Mouse (Mus musculus) mouse trophoblast stem cell (cell line): ENCODE measurements around the gene Lsamp.
"Not testable (repeated sequence)": the region's sequence is repeated elsewhere in the genome, so short reads cannot be mapped to it uniquely, and the experiment has no call there.

Source experiments
- in situ Hi-C, 2 experiments: fragments of 300-500 bp; cut with MseI, MboI; formaldehyde crosslinking; loops; 2 replicates in 1 of 2; 3 replicates in 1 of 2; pipeline ENCODE4 v1.15.1; 2025

Gene Lsamp

DNA sequence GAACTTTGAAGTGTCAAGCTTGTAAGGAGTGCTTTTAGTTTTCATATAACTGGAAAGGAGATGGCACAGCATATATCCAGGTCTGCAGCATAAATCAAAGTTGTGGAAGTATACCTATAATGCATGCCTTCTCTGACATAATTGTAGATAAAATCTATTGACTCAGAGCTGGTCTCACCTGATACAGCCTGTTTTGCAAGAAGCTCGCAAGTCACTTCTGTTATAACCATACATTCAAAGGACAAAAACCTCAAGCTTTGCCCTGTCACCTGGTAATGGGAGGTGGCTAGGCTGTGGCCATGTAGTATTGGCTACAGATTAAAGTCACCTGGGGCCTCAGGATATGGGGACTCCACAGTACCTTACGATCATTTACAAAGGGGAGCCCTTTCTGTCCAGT lies 507.4 kb downstream of the Lsamp start:
- in situ Hi-C loops: no loop called here

DNA sequence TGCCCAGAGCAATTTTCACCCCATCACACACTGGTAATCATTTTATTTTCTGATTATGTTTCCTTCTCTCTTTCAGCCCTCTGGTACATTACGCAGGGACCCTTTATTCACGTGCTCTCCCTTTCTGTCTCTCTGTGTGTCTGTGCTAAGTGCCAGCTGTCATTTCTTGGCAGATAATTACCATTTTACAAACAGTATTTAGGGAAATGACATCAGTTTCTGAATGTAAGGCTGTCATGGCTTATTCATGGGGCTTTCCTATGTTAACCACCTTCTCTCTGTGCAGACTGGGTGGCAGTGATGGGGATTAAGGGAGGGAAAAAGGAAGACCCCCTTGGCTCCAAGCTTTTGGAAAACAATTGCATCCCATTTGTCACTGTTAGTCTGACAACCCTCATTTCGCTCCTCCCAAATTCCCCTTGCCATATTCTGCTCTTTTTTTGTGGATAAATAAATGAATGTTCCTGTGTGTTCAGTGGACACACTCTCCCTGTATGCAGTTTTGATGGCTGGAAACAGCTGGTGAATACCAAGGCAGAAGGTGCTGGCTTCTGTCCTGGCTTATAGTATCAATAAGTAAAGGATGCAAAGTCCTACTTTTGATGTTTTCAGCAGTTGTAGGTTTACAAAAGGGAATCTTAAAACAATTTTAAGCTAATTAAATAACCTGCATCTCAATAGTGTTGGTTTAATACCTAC lies 520.2 kb downstream of the Lsamp start:
- in situ Hi-C loops: no loop called here

DNA sequence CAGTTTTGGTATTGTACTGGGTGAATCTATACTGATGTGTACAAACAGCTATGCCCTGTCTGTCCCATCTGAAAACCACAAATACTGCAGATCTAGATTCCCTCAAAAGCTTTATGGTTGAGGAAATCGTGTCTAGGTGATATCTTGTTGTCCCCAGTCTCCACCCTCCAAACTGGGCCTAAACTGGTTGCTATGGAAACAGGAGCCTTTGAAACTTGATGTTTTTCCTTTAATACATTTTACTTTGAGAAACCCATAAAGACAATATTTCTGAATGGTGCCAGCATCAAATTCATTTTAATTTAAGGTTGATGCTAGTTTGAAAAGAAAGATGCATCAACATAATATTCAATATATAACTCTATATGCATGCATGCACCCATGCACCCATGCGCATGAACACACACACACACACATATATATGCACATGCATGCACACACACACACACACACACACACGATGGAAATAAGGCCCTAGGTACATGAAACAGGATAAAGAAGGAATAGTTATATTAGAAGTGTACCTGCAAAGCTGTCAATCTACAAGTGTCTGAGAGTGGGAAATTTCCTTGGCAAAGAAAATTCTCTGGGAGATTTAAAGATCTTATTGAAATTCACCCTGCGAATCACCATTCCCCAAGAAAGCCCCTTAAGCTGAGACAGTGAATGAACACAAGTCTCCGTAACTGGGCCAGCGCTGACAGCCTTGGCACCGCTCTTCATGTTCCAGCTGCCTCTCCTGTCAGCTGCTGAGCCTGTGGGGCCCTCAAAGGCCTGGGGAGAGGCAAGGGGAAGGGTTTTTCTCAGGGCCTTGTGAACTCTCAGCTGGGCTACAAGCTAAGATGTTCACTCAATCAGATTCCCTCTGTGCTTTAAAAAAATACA lies 525.2 kb downstream of the Lsamp start:
- in situ Hi-C loops: no loop called here

DNA sequence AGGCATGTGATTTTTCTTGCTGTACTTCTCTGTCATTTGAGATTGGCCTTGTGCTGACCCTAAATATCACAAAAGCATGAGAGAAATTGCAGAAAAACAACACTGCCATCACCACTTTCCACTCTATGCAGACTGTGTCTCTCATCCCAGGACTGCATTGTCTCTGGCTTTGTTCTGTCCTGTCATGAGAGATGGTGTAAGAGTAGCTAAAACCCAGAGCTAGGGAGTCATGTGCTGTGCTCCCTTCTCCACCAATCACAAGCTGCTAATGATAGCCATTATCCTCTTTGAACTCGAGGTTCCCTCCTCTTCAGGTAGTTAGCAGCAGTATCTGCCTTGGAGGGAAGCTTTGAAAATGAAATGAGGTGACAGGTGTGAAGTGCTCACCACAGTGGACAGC lies 552.6 kb downstream of the Lsamp start:
- in situ Hi-C loops: no loop called here

DNA sequence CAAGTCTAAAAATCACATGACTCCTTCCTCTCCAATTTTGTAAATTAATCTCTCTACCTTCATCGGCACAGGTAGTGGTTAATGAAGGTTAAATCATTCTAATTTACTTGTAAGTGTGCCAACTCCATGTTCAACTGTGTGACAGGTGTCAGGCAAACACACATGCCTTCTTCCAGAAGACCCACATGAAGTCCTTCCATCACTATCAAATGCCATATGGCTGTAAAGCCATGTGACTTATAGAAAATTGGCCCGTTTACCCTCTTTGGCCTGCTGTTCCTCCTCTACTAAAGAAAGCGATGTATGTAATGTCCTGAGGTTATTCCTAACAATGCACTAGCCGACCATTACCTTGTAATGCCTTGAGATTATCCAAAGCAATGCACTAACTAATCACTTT lies 565.5 kb downstream of the Lsamp start:
- in situ Hi-C loops: no loop called here

DNA sequence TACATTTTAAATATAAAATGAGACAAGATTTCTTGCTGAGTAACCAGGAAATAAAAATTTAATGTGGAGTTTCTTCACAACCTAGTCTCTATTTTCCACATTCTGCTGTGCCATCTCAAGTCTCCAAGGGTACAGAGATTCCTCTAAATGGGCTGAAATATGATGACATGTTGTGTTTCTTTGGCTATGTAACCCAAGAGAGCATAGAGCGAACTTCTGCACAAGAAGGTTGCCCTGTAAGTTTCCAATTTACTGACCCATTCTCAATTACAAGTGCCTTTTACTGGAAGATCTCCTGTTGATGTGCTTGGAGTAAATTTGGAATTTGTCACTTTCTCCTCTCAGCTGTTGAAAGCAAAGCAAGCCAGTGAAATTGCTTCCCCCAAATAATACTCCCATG lies 571.4 kb downstream of the Lsamp start:
- in situ Hi-C loops: no loop called here

DNA sequence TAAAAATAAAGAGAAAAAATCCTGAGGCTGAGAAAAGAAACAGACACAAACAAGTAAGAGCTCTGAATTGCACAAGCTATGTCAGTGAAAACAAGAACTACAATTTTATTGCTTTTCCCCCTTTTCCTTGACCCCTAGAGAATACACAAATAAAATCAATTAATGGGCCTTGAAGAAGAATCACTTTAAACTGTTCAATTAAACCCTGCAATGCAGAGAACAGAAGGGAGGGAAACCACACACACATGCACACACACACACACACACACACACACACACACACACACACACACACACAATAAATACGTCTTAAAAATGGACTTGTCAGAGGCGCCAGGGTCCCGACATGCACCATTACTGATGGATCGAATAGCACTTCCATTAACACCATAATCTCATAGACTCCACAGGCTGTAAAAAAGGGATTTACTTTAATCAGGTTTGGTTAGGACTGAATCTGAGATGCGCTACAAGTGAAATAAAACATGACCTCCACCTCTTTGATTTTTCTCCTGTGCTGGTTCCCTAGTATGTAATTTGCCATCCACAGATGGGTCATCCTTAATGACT lies 573.6 kb downstream of the Lsamp start:
- in situ Hi-C loops: no loop called here

DNA sequence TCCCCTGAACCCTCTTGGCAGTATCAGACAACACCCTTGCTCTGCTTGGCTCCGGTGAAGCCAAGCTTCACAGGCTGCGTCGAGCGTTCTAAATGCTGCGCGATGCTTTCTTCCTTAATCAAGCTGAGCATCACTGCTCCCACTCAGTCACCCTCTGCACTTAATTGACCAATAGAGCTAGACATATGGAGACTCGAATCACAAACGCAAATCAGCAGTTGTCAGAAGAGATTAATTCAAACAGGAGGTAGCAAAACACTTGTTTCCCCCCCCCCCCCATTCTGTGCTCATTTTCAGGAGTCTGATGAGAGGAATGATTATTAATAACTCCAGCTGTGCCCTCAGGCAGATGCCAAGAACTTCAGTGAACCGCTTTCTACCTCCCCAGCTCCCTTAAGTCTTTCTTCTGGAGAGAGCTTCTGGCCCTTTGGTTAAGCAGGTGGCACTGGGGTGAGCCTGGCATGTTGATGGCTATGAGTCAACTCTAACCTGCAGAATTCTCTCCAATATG lies 583.3 kb downstream of the Lsamp start:
- in situ Hi-C loops: no loop called here

DNA sequence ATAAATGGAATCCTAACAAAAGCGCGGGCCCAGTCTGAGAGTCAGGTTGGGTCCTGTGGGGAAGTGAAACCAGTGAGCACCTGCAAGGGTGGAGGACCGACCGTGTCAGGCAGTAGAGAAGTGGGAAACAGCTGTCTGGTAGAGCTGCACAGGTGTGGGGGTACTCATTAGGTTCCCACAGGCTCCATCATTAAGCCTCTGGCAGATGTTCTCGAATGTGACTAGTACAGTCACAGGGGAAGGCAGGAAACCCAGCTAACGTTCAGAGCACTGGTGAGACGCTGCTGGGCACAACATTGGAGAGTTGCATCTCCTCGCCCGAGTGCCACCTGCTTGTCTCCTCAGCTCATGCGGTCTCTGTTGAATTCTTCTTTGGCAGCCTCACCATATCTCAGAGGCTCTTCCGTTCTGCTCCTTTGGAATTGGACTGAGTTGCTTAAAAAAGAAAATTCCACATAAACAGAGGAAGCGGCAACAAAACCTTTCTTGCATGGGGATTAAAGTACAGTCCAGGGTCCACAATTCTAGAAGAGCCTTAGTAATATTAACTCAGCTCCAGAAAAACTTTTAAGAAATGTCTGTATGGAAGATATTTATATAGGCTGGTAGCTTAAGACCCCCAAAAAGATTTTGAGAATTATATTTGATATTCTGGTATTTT lies 588.1 kb downstream of the Lsamp start:
- in situ Hi-C loops: no loop called here

DNA sequence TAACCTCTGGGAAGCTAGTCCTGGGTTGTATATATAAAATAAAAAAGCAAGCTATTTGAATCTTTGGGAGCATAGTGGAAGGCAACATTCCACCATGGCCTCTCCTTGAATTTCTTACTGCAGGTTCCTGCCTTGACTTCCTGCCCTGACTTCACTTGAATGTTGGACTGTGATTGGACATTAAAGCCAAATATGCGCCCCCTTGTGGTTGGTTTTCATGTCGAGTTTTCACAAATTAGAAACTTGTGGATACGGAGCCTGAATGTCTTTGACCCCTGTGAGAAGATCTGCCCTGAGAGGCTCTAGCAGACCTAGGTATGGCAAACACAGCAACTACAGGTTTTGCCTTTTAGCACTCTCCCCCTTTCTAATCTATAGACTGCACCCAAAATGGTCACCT lies 597.9 kb downstream of the Lsamp start:
- in situ Hi-C loops: no loop called here

DNA sequence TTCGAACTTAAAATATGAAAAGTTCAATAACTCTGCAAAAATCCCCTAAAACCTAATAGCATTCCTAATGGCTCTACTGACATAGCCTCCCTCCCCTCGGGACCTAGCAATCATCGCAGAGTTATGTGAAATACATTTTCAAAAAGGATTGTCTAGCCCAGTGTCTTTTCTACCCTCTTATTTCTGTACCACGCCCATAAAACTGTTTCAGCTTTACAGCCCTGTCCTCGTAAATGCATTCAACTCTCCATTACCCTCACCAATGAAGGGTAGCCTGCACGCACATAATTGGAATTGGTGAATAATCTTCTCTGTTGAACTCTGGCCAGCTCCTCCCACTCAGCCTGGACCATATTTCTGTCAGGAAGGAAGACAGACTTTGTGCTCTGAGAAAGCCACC lies 609.0 kb downstream of the Lsamp start:
- in situ Hi-C loops: no loop called here

DNA sequence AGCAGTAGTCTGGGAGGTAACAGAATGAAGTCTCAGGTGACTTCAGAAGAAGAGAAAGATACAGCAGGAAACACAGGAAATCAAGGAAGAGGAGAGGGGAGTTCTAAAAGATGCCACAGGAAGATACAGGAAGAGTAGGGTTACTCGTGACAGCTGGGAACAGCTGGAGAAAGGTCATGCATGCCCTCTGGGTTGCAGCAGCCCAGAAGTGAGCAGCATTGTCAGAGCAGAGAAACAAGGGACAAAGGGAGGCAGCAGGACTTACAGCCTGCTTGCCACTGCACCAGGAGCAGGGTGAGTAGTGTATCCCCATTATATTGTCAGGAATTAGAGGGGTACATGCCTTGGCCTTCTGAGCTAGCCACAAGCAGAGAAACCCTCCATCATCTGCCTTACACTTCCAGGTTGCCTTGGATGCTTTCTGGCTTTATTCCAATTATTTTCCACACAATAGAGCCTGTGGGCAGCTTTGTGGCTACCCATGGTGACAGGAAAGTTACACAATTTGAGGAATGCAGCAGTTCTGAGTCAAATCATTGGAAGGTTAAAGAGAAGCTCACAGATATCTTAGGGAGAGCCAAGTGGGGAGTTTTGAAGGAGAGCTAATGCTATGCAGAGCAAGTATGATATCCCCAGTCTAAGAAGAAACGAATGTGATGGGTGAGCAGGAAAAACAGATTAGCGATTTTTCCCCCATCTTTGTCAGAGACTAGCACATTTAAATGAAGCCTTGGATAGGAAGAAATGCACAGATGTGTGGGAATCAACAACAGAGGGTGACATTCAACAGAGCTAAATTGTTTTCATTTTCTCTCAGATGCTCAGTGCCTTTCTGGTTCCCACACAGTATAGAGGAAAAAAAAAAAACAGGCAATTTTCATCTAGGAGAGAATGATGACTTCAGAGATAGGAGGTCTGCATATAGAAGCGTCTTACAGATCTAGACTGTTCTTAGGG lies 617.5 kb downstream of the Lsamp start:
- in situ Hi-C loops: no loop called here

DNA sequence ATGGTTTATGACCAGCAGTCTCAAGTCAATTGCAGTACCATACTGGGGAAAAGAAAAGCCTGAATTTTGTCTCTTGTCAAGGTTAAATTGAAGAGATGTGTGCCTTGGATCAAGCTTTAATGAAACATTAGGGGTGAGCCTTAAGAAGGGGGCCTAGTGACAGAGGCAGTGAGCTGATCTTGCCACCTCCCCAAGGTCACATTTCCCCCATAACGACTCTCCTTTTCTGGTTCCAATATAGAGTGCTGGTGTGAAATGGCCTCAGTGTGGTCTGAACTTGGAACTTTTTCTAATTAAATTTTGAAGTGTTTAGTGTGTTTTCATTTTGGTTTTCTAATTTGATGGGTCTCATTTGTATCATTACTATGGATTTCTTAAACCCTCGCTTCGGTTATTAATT lies 623.3 kb downstream of the Lsamp start:
- in situ Hi-C loops: no loop called here

DNA sequence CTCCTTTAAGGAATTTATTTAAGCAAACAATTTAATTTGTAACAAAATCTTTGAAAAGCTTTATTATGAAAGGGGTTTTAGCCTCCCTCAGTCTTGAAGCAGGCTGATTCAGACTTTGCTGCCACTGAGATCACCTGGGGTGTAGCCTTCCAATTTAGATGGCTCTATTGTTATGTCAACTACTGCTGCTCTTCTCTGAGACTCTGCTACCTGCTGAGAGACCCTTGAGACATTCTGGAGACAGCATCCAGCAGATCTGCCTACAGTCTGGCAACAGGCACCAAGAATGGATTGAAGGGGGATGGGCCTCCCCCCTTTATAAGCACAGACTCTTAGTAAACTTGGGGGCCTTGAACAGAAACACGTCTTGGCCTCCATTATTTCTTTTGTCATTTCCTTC lies 632.5 kb downstream of the Lsamp start:
- in situ Hi-C loops: not testable (repeated sequence)

DNA sequence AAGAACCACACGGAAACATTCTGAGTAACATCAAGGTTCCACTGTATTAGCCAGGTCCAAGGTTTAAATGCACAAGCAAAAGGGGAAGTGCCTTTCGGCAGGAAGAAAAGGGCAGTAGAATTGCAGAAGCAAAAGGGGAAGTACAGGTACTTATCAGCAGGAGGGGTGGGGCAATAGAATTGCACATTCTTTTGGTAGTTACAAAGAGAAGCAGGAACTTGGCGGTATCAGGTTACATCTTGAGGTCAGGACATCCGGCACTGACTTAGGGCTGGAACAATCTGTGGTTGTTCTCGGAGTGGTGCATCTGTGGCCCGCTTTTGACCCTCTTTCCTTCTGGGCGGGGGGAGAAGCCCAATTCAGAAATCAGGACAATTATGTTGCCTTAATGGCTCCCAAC lies 636.9 kb downstream of the Lsamp start:
- in situ Hi-C loops: not testable (repeated sequence)

DNA sequence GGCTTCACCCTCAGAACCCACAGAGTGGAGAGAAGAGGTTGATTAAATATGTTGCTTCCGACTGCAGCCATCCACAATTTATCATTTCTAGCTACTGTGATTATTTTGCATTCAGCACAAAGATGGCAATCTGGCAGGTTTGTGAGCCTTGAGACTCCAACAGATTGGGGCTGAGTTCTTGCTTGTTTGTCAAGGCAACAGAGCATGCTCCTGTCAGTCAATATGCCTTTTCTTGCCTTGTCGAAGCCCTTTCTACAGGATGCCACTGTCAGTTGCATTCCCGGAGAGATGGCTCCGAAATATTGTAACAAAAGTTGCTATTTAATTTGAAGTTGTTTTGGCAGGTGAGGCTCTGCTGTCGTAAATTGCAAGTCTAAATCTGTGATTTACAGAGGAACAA lies 643.0 kb downstream of the Lsamp start:
- in situ Hi-C loops: no loop called here

DNA sequence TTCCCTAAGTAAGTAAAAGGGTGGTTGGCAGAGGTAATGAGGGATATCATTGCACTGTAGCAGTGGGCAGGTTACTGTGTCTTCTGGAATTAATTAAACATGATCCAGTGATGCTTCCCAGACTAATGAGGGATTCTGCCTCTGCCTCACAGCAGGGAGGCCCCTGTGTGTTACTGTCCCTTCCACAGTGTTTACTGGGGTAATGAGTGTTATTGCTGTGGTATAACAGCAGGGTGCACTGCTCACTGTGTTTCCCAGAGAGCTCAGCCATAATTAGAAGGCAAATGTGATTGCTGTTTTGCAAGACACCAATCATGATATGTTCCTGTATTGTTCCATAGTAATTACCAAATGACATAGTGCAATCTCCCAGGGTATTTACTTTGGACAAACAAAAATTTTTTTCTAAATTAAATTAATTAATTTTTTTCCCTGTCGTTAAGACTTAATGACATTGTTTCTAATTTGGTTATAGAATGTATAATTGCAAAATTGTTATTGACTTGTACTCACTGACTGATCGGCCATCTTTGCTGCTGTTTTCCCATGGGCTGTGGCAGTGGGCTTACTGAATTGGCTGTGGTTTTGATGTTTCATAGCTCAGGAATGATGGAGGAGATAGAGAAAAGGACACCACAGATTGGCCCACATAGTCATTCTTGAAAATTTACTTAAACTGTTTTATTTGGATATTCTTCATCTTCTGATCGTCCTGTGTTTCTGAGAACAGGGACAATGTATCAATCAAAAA lies 655.6 kb downstream of the Lsamp start:
- in situ Hi-C loops: no loop called here

DNA sequence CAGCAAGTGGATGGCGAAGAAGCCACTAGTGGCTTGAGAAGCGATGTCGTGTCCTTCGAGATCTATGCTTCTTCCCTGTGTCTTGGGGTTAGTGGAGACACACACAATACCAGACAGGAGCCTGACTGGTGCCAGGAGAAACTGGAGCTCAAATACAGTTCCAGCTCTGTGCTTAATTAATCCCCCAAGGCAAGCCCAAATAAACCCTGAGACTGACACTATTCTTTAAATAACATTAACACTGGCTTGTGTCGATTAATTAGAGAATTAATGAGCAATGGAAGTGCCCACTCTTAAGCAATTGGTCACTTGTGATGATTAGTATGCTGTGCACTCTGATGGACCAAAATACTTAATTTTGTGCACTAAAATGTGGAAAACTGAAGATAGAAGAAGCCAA lies 668.6 kb downstream of the Lsamp start:
- in situ Hi-C loops: no loop called here

DNA sequence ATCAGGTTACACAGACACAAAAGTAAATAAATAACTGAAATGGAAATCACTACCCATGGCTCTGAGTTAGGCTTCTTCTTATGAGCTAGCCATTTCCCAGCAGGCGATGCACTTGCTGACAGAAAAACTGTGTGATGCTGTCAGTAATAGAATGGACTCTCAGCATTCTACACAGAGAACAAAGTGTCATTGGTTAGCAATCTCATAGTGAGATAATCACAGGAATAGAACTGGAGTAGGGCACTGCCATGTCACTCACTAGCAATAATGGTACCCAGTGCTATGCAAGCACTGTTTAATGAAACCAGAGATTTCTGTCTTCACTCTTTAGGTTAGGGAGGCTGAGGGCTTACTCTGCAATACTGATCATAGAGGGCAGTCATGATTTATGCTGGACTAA lies 669.3 kb downstream of the Lsamp start:
- in situ Hi-C loops: no loop called here

DNA sequence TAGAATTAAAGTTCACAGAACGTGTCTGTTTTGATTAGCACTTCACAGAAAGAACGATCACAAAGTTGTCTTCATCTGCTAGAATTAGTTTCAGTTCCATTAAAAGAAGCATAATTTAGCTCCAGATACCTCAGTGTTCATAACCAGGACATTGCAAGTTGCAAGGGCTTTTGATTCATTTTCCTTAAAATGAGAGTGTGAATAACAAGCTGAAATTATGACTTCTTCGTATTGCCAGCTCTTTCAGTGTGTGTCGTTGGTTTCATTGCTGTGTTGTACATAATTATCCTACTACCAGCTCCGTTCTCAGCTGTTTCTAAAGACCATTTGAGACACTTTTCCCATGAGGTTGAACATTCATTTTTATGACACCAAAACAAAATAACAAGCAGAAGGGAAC lies 672.2 kb downstream of the Lsamp start:
- in situ Hi-C loops: no loop called here
